Mouse (Mus musculus): ENCODE data around the gene Cdh4. TPM values are rescaled to one million over a fixed set of nuclear protein-coding genes. Genes with fewer than 3 reads are reported as not detected.

Cdh4 gene
- polyA plus RNA-seq, 1 experiment from 2014 or later, result 29.8 TPM

DNA sequence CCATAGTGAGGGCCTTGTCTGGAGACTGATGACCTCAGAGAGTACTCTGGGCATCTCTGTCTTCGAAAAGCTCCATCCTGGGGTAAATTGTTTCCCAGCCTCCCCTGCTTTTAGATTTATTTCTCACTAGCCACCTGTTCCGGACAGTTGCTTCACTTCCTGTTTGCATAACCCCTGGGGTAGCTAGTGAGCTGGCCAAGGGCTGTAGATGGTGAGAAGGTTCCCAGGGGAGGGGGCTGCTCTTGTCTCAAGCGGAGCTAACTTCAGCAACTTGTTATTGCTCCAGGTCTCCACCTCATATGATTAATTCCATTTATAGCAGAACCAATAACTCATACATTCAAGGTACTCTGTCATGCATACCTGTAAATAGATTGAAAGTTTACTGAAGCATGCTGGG is 16.6 kb upstream of the Cdh4 start:
- Histone ChIP-seq H3K27ac (ENCODE audit: low read depth, low read length) (no peak overlapping the region), H3K36me3 (ENCODE audit: control insufficient read depth, insufficient read depth, low read length) (no peaks in the 10 kb centered on the region), H3K9me3 (ENCODE audit: control insufficient read depth, low read length) (no peaks in the 10 kb centered on the region), H3K4me2 (ENCODE audit: low read depth, low read length) (no peak overlapping the region), H3K9ac (replicated peaks; ENCODE audit: low read depth, low read length) (no peak overlapping the region), H3K27me3 (ENCODE audit: control insufficient read depth, insufficient read depth, low read length) (no peaks in the 10 kb centered on the region), H3K4me1 (ENCODE audit: control insufficient read depth, insufficient read depth, low read length) (peaks cover 6% of the 10 kb centered on the region; the same call in 1 of the 2 replicates), H3K4me3 (ENCODE audit: low read depth, low read length) (no peak overlapping the region)
- ATAC-seq (ENCODE audit: low read depth), result no peak
- 78% methylated on average over 3 of the region's 3 CpGs for WGBS

DNA sequence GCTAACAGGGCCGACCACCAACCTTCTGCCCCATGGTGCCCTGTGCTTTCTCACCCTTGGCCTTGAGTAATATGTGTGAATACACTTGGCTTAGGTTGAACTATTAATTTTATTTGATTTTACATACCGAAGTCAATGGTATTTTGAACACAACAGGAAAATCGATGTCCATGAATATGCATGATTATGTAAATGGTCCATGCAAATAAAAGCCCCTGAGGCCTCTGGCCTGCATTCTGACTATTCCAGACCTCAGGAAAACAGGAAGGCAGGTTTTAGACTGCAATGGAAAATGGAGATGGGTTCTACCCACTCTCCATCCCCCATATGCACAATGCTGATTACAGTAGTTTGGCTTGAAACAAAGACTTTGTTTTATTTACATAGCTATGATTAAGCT is 13.3 kb upstream of the Cdh4 start:
- no peaks in the 10 kb centered on the region for H3K27me3 ChIP-seq (ENCODE audit: control insufficient read depth, insufficient read depth, low read length)
- H3K4me1 ChIP-seq (ENCODE audit: control insufficient read depth, insufficient read depth, low read length), result no peaks in the 10 kb centered on the region
- ATAC-seq (ENCODE audit: low read depth), result no peak
- H3K9ac ChIP-seq (replicated peaks; ENCODE audit: low read depth, low read length), result no peak overlapping the region
- H3K36me3 ChIP-seq (ENCODE audit: control insufficient read depth, insufficient read depth, low read length), result no peaks in the 10 kb centered on the region
- no peaks in the 10 kb centered on the region for H3K9me3 ChIP-seq (ENCODE audit: control insufficient read depth, low read length)
- 57% methylated on average over 3 of the region's 3 CpGs for WGBS
- H3K4me2 ChIP-seq (ENCODE audit: low read depth, low read length), result no peak overlapping the region
- H3K4me3 ChIP-seq (ENCODE audit: low read depth, low read length), result no peak overlapping the region
- no peak overlapping the region for H3K27ac ChIP-seq (ENCODE audit: low read depth, low read length)

- Histone ChIP-seq H3K4me3 (ENCODE audit: low read depth, low read length) (no peak overlapping the region), H3K27me3 (ENCODE audit: control insufficient read depth, insufficient read depth, low read length) (no peaks in the 10 kb centered on the region), H3K27ac (ENCODE audit: low read depth, low read length) (no peak overlapping the region), H3K9me3 (ENCODE audit: control insufficient read depth, low read length) (no peaks in the 10 kb centered on the region), H3K4me2 (ENCODE audit: low read depth, low read length) (no peak overlapping the region), H3K36me3 (ENCODE audit: control insufficient read depth, insufficient read depth, low read length) (no peaks in the 10 kb centered on the region), H3K9ac (replicated peaks; ENCODE audit: low read depth, low read length) (no peak overlapping the region), H3K4me1 (ENCODE audit: control insufficient read depth, insufficient read depth, low read length) (peaks cover 18% of the 10 kb centered on the region)
- no peak for ATAC-seq (ENCODE audit: low read depth)
- 30% methylated on average over 9 of the region's 9 CpGs for WGBS
These were observed 2.1 kb upstream of the Cdh4 start for GRCm38 (mm10) chr2:179440161-179440560.

GRCm38 (mm10) chr2:179441086-179441485 is 1.1 kb upstream of the Cdh4 start:
- ATAC-seq (ENCODE audit: low read depth), result no peak
- Histone ChIP-seq H3K36me3 (ENCODE audit: control insufficient read depth, insufficient read depth, low read length) (no peaks in the 10 kb centered on the region), H3K27me3 (ENCODE audit: control insufficient read depth, insufficient read depth, low read length) (no peaks in the 10 kb centered on the region), H3K9me3 (ENCODE audit: control insufficient read depth, low read length) (no peaks in the 10 kb centered on the region), H3K4me3 (ENCODE audit: low read depth, low read length) (no peak overlapping the region), H3K4me2 (ENCODE audit: low read depth, low read length) (no peak overlapping the region), H3K27ac (ENCODE audit: low read depth, low read length) (no peak overlapping the region), H3K4me1 (ENCODE audit: control insufficient read depth, insufficient read depth, low read length) (peaks cover 18% of the 10 kb centered on the region), H3K9ac (replicated peaks; ENCODE audit: low read depth, low read length) (no peak overlapping the region)
- 76% methylated on average over 3 of the region's 3 CpGs for WGBS

DNA sequence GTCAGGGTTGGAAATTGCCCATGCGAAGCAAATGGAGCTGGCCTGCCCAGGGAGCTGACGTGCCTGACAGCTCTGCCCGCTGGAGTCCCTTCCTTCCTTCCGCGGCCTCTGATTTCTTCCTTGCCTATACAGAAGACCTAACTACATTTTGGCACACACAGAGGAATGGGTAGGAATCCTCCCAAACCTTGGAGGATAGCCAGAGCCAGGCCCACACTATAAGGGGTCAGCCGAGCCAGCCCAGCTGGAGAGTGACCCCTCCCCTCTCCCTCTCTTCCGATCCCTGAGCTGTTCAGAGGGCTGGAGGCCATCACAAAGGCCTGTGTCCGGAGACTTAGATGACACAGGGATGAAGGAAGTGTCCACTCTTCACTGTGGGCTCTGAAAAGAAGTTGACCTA is 514 bp upstream of the Cdh4 start:
- Histone ChIP-seq H3K9ac (replicated peaks; ENCODE audit: low read depth, low read length) (peak overlapping the region; percentile 84; the same call in 1 of the 2 replicates), H3K4me1 (ENCODE audit: control insufficient read depth, insufficient read depth, low read length) (peaks cover 18% of the 10 kb centered on the region), H3K27ac (ENCODE audit: low read depth, low read length) (peak overlapping the region; percentile 82; the same call in 1 of the 2 replicates), H3K9me3 (ENCODE audit: control insufficient read depth, low read length) (no peaks in the 10 kb centered on the region), H3K4me3 (ENCODE audit: low read depth, low read length) (peak overlapping the region; percentile 73), H3K4me2 (ENCODE audit: low read depth, low read length) (peak overlapping the region; percentile 88), H3K27me3 (ENCODE audit: control insufficient read depth, insufficient read depth, low read length) (no peaks in the 10 kb centered on the region), H3K36me3 (ENCODE audit: control insufficient read depth, insufficient read depth, low read length) (no peaks in the 10 kb centered on the region)
- peak; percentile 10; the same call in 1 of the 2 replicates for ATAC-seq (ENCODE audit: low read depth)
- WGBS, result 4% methylated on average over 8 of the region's 8 CpGs

DNA sequence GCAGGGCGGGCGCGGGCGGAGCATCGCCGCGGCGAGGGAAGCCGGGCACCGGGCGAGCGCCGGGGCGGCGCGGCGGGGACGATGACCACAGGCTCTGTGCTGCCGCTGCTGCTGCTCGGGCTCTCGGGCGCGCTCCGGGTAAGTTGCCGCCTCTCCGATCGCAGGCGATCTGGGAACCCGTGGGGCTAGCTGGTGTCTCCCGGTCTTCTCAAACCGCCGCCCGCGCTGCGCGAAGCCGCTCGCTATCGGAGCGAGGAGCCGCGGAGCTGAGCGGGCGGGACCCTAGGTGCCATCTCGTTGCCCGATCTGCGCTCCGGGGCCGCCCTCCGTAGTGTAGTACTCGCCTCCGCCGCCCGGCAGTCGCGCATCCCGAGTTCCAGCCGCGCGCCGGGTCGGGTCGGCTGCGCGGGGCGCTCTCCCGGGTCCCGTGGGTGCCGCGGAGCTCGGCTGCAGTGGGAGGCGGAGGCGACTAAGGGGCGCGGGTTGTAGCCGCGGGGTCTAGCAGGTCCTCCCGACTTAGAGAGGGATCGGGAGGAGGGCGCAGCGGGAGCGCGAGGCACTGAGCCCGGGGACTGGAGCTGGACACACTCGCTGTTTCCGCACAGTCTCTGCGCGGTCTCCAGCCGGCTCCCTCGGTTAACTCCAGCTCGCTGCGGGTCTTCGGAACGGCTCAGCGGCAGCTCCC is 452 bp downstream of the Cdh4 start:
- H3K9me3 ChIP-seq (ENCODE audit: control insufficient read depth, low read length), result no peaks in the 10 kb centered on the region
- H3K9ac ChIP-seq (replicated peaks; ENCODE audit: low read depth, low read length), result peak overlapping the region; percentile 84
- H3K36me3 ChIP-seq (ENCODE audit: control insufficient read depth, insufficient read depth, low read length), result no peaks in the 10 kb centered on the region
- H3K4me3 ChIP-seq (ENCODE audit: low read depth, low read length), result peak overlapping the region; percentile 73
- peak overlapping the region; percentile 82 for H3K27ac ChIP-seq (ENCODE audit: low read depth, low read length)
- WGBS, result under 1% methylated on average over 73 of the region's 95 CpGs
- ATAC-seq (ENCODE audit: low read depth), result peak; percentile 79
- peak overlapping the region; percentile 88 for H3K4me2 ChIP-seq (ENCODE audit: low read depth, low read length)
- H3K4me1 ChIP-seq (ENCODE audit: control insufficient read depth, insufficient read depth, low read length), result peaks cover 21% of the 10 kb centered on the region
- H3K27me3 ChIP-seq (ENCODE audit: control insufficient read depth, insufficient read depth, low read length), result no peaks in the 10 kb centered on the region

GRCm38 (mm10) chr2:179443226-179443815 is 1.1 kb downstream of the Cdh4 start:
- under 1% methylated on average over 51 of the region's 51 CpGs for WGBS
- H3K27ac ChIP-seq (ENCODE audit: low read depth, low read length), result peak overlapping the region; percentile 82
- peak overlapping the region; percentile 88 for H3K4me2 ChIP-seq (ENCODE audit: low read depth, low read length)
- peak overlapping the region; percentile 84 for H3K9ac ChIP-seq (replicated peaks; ENCODE audit: low read depth, low read length)
- H3K4me3 ChIP-seq (ENCODE audit: low read depth, low read length), result peak overlapping the region; percentile 73
- ATAC-seq (ENCODE audit: low read depth), result peak; percentile 32; the same call in 1 of the 2 replicates
- H3K36me3 ChIP-seq (ENCODE audit: control insufficient read depth, insufficient read depth, low read length), result no peaks in the 10 kb centered on the region
- H3K27me3 ChIP-seq (ENCODE audit: control insufficient read depth, insufficient read depth, low read length), result no peaks in the 10 kb centered on the region
- peaks cover 21% of the 10 kb centered on the region for H3K4me1 ChIP-seq (ENCODE audit: control insufficient read depth, insufficient read depth, low read length)
- no peaks in the 10 kb centered on the region for H3K9me3 ChIP-seq (ENCODE audit: control insufficient read depth, low read length)

- 0 out of 2 replicates have a peak overlapping the region, but pooled peaks have one; percentile 8 for H3K9ac ChIP-seq (replicated peaks; ENCODE audit: low read depth, low read length)
- H3K4me1 ChIP-seq (ENCODE audit: control insufficient read depth, insufficient read depth, low read length), result peaks cover 21% of the 10 kb centered on the region
- H3K36me3 ChIP-seq (ENCODE audit: control insufficient read depth, insufficient read depth, low read length), result no peaks in the 10 kb centered on the region
- H3K27ac ChIP-seq (ENCODE audit: low read depth, low read length), result no peak overlapping the region
- H3K9me3 ChIP-seq (ENCODE audit: control insufficient read depth, low read length), result no peaks in the 10 kb centered on the region
- H3K4me2 ChIP-seq (ENCODE audit: low read depth, low read length), result peak overlapping the region; percentile 88
- no peaks in the 10 kb centered on the region for H3K27me3 ChIP-seq (ENCODE audit: control insufficient read depth, insufficient read depth, low read length)
- ATAC-seq (ENCODE audit: low read depth), result no peak
- peak overlapping the region; percentile 73; the same call in 1 of the 2 replicates for H3K4me3 ChIP-seq (ENCODE audit: low read depth, low read length)
- WGBS, result 10% methylated on average over 8 of the region's 11 CpGs
These were observed 1.7 kb downstream of the Cdh4 start for GRCm38 (mm10) chr2:179443959-179444358.

GRCm38 (mm10) chr2:179448256-179448655 is 6.0 kb downstream of the Cdh4 start:
- H3K27ac ChIP-seq (ENCODE audit: low read depth, low read length), result no peak overlapping the region
- WGBS, result 91% methylated on average over 4 of the region's 4 CpGs
- peaks cover 8% of the 10 kb centered on the region; the same call in 1 of the 2 replicates for H3K4me1 ChIP-seq (ENCODE audit: control insufficient read depth, insufficient read depth, low read length)
- H3K9me3 ChIP-seq (ENCODE audit: control insufficient read depth, low read length), result no peaks in the 10 kb centered on the region
- H3K4me2 ChIP-seq (ENCODE audit: low read depth, low read length), result no peak overlapping the region
- no peaks in the 10 kb centered on the region for H3K27me3 ChIP-seq (ENCODE audit: control insufficient read depth, insufficient read depth, low read length)
- no peak overlapping the region for H3K4me3 ChIP-seq (ENCODE audit: low read depth, low read length)
- H3K36me3 ChIP-seq (ENCODE audit: control insufficient read depth, insufficient read depth, low read length), result no peaks in the 10 kb centered on the region
- no peak overlapping the region for H3K9ac ChIP-seq (replicated peaks; ENCODE audit: low read depth, low read length)
- ATAC-seq (ENCODE audit: low read depth), result no peak
